Mouse (Mus musculus): ENCODE results near the gene Sec24c. TPM values are rescaled to one million over a fixed set of nuclear protein-coding genes. Genes with fewer than 3 reads are reported as not detected.
"Not testable (repeated sequence)": the region's sequence is repeated elsewhere in the genome, so short reads cannot be mapped to it uniquely, and the experiment has no call there.

Sec24c gene
- total RNA-seq, 2 experiments from 2014 or later = 99.6 to 110 TPM

DNA sequence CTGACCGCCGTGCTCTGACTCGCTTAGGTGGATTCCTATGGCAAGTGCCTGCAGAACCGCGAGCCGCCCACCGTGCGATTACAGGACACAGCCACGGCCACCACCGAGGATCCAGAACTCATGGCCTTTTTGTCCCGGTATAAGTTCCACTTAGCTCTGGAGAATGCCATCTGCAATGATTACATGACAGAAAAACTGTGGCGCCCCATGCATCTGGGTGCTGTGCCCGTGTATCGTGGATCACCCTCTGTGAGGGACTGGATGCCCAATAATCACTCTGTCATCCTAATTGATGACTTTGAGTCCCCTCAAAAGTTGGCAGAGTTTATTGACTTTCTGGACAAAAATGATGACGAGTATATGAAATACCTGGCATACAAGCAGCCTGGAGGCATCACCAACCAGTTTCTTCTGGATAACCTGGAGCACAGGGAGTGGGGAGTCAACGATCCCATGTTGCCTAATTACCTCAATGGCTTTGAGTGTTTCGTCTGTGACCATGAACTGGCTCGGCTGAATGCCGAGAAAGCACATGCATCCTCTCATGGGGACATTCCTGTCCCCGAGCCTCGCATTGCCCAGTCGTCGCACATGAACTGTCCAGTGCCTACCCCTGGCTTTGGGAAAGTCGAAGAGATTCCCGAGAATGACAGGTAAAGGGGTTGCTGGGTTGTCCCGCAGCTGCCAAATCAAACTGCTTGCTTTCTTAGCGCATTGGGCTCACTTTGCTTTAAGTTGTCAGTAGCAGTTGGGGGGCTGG, 21.8 kb downstream of the Sec24c start:
- no peak for DNase-seq (ENCODE audit: extremely low spot score in 1 of 2, low spot score in 1 of 2)

DNA sequence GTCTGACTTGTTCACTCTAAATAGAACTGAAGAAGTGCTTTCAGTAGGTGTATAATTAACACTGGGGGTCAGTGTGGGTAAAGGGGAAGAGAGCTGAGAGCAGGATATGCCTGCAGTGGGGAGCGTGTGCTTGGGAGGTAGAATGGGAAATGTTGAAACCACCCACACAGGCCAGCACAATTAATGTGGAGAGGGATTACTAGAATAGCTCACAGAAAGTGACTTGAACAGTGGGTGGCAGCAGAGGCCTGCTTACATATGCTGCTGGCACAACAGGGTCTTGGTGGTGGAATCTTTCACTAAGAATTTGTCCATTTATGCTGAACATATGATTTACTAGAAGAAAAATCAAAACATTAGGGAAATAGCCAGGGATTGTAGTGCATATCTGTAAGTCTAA, 22.9 kb downstream of the Sec24c start:
- DNase-seq (ENCODE audit: extremely low spot score in 1 of 2, low spot score in 1 of 2) = peak in 1 of 2 experiments; percentile 47

DNA sequence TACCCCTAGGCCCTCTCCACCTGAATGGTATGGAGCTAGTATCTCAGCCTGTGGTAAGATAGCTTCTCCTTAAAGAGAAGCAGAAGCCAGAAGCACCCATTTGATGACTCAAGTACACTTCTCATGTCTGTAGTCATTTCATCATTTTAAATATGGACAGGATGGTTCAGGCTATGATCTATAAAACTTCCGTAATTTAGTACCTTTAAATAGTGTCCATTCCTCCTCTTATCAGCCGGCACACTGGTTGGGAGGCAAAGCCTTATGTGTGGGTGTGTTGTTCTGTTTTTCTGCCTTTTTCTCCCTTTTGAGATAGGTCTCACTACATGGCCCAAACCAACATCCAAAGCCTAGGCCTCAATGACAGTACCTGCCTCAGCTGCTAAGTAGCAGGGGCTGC, 24.4 kb downstream of the Sec24c start:
- DNase-seq (ENCODE audit: extremely low spot score in 1 of 2, low spot score in 1 of 2) = no peak

- no peak for DNase-seq (ENCODE audit: extremely low spot score in 1 of 2, low spot score in 1 of 2)
Measured at GRCm38 (mm10) chr14:20700362-20700761, 26.3 kb downstream of the Sec24c start.

DNA sequence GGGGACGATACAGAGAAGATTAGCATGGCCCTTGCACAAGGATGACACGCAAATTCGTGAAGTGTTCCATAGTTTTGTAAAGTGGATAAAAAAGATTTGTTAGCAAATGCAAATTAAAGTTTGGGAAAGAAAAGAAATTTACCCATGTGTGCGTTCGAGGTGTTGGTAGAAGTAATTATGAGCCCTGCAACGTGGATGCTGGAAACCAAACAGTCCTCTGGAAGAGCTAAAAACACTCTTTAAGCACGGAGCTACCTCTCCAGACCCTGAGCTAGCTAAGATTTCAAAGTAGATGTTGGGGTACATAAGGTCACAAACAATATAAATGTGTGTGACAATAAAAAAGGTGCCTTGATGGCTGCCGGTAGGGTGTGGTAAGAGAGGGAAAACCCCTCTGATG, 27.4 kb downstream of the Sec24c start:
- no peak for DNase-seq (ENCODE audit: extremely low spot score in 1 of 2, low spot score in 1 of 2)

DNA sequence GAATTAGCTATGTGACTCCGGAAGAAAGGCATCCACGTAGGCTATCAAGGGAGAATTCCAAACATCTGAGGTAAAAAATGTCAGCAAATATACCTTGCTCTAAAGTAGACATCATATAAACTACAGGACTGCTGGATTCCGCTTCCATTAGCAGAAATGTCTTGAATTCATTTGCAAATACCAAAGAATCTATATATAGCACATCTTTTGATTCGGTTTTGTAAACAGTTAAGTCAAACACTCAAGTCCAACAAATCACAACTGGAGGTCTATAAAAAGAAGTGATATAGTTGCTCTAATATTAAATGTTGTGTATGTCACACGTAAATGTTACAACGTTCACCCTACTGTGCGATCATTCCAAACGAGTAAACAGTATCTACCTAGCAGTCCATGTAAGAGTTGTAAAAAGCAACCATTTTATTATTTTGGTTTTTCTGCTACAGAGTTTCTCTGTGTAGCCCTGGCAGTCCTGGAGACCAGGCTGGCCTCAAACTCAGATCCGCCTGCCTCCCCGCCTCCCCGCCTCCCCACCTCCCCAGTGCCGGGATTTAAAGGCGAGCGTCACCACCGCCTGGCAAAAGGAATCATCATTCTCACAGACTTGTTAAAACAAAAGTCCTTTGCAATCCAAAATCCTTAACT, 28.1 kb downstream of the Sec24c start:
- DNase-seq (ENCODE audit: extremely low spot score in 1 of 2, low spot score in 1 of 2) = no peak

- DNase-seq (ENCODE audit: extremely low spot score in 1 of 2, low spot score in 1 of 2) = peak; percentile 90 to 92
Measured at GRCm38 (mm10) chr14:20702741-20703381, 28.8 kb downstream of the Sec24c start, which contains the start of gene Chchd1. Gene Chchd1 (plus strand): TSS chr14:20703006.

DNA sequence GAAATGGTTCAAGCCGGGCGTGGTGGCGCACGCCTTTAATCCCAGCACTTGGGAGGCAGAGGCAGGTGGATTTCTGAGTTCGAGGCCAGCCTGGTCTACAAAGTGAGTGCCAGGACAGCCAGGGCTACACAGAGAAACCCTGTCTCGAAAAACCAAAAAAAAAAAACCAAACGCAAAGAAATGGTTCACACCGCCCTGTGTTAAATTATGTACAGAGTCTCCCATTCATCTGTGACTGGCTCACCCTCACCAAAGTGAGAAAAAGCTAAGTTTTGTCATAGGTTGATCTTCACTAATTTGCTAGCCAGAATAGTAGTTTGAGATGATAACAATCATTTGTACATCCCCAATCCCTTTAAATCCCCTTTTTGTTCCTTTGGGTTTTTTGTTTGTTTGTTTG, 29.4 kb downstream of the Sec24c start:
- not testable (repeated sequence) for DNase-seq (ENCODE audit: extremely low spot score in 1 of 2, low spot score in 1 of 2)

GRCm38 (mm10) chr14:20707201-20708190, 33.4 kb downstream of the Sec24c start, which contains the start of gene Zswim8:
Gene Zswim8 (plus strand): TSS chr14:20707552.
- DNase-seq (ENCODE audit: extremely low spot score in 1 of 2, low spot score in 1 of 2) = peak; percentile 73 to 87

DNA sequence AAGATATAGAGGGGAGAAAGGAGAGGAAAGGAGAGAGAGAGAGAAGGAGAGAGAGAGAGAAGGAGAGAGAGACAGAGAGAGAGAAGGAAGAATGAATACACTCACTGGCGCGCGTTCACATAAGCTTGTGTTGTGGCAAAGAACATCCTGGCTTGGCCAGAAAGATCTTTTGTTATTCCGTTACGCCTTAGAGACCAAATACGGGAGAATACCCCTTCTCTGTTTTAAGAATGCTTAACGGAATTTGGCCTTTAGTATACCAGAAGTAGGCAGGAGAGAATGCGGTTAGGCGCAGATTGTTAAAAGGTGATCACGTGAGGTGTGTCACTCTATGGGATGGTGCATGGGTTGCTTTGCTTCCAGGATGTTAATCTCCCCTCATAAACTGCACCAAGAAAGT, 34.1 kb downstream of the Sec24c start:
- no peak for DNase-seq (ENCODE audit: extremely low spot score in 1 of 2, low spot score in 1 of 2)

DNA sequence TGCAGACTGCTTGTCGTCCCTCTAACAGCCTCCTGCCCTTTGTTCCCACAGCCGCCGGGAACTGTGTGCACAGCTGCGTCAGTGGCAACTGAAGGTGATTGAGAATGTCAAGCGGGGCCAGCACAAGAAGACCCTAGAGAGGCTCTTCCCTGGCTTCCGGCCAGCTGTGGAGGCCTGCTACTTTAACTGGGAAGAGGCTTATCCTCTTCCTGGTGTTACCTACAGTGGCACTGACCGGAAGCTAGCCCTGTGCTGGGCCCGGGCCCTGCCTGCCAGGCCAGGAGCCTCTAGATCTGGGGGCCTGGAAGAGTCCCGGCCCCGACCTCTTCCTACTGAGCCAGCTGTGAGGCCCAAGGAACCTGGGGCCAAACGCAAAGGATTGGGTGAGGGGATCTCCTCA, 39.7 kb downstream of the Sec24c start:
- DNase-seq (ENCODE audit: extremely low spot score in 1 of 2, low spot score in 1 of 2) = no peak

DNA sequence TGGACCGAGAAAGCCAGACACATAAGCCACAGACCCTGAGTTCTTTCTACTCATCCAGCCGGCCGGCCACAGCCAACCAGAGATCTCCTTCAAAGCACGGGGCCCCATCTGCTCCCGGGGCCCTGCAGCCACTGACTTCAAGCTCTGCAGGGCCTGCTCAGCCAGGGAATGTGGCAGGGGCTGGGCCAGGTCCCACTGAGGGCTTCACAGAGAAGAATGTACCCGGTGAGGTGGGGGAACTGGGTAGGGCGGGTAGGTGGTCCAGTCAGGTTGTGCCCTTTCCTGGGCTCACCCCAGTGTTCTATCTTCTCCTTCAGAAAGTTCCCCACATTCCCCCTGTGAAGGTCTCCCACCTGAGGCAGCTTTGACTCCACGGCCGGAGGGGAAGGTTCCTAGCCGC, 44.3 kb downstream of the Sec24c start:
- DNase-seq (ENCODE audit: extremely low spot score in 1 of 2, low spot score in 1 of 2) = no peak

- DNase-seq (ENCODE audit: extremely low spot score in 1 of 2, low spot score in 1 of 2) = no peak
Measured at GRCm38 (mm10) chr14:20719767-20720166, 45.7 kb downstream of the Sec24c start.

DNA sequence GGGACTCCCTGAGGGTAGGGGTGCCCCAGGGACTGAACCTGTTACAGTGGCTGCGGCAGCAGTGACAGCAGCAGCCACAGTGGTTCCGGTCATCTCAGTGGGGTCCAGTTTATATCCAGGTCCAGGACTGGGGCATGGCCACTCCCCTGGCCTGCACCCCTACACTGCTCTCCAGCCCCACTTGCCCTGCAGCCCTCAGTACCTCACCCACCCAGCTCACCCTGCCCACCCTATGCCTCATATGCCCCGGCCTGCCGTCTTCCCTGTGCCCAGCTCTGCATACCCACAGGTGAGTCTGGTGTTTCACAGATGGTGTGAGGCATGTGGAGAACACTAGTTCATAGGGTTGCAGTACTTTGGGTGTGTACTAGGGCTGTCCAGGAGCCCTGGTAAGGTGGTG, 47.3 kb downstream of the Sec24c start:
- DNase-seq (ENCODE audit: extremely low spot score in 1 of 2, low spot score in 1 of 2) = no peak

DNA sequence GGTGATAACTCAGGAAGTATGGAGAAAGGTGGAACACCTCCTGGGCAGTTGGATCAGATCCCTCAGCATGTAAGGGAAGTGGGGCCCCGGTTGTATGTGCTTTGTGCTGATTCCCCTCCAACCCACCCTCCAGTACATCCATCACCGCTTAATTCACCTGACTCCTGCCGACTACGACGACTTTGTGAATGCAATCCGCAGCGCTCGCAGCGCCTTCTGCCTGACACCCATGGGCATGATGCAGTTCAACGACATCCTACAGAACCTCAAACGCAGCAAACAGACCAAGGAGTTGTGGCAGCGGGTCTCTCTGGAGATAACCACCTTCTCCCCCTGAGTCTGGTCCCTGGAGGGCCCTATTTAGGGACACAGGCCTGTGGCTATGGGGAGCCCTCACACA, 48.9 kb downstream of the Sec24c start:
- no peak for DNase-seq (ENCODE audit: extremely low spot score in 1 of 2, low spot score in 1 of 2)

DNA sequence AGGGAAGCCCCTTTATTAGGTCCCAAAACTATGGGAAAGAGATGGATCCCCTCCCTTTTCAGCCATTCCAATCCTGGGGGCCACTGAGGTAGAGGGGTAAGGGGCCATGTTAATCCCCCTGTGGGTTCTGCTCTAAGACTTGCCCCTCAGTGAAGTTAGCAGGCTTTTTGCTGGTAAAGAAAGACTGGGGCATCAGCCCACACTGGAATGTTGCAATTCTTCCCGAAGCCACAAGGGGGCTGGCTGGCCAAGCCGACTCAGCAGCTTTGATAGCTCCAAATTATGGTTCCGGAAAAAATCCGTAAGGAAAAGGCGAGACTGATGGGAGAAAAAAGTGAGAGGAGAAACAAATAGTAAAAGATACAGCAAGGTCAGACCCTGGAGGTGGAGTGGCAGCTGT, 49.9 kb downstream of the Sec24c start:
- peak; percentile 62 to 76 for DNase-seq (ENCODE audit: extremely low spot score in 1 of 2, low spot score in 1 of 2)

DNA sequence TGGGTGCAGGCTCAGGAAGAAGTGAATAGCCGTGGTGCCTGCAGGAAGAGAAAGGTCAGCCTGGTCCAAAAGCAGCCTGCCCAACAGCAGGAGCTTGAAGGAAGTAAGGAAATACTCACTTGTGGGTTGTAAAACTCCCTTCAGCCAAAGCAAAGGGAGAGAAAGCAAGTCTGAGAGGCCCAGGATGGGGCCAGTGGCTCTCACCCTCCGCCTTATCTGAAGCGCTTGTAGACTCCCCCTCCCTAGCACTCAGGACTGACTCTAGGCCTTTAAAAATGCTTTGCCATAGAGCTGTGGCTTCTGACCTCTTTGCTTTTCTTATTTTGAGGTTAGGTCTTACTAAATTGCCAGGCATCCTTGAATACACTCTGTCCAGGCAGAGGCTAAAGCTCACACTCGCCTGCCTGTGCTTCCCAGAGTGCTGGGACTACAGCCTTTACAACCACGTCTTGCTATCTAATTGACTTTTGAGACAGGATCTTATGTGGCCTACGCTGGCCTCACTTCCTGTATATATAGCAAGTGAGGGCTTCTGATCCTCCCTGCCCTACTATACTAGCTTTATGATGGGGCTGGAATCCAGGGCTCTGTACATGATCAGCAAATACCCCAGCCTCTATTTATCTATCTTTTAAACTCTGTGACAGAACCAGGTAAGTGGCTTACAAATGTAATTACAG, 51.7 kb downstream of the Sec24c start:
- no peak for DNase-seq (ENCODE audit: extremely low spot score in 1 of 2, low spot score in 1 of 2)

GRCm38 (mm10) chr14:20729871-20730270, 55.8 kb downstream of the Sec24c start:
- no peak for DNase-seq (ENCODE audit: extremely low spot score in 1 of 2, low spot score in 1 of 2)

DNA sequence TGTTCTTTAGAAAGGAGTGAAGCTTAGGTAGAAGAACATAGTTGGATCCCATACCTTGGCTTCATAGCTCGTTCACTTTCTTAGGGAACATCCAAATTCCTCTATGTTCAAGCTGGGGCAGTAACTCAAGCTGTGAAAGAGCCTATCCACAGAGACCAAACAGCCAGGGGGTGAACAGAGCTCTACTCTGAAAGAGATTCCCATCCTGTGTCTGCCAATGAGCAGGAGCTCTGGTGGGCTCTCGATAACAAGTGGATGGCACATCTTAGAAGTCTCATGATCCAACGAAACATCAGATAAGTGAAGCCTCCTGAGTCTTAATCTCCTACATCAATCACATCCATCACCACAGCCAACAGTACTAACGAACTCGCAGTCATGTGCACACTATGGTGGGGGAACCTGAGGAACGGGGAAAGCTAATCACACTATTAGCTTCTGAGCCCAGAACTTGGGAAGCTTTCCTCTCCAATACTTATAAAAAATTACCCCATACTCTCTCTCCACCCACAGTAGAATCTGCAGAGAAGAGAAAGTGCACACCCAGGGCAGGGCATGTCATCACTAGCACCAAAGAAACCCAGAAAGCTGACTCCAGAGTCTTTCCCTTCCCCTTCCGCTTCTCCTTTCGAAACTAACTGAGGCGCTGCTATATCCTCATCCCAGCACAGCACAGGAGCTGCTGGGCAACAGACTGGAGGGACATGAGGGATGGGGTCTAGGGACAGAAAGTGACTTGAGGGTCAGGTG, 56.9 kb downstream of the Sec24c start:
- DNase-seq (ENCODE audit: extremely low spot score in 1 of 2, low spot score in 1 of 2) = no peak
